Mouse (Mus musculus) stomach, embryonic 16.5 days (tissue): ENCODE measurements around the gene Unc50. TPM values are rescaled to one million over a fixed set of nuclear protein-coding genes. Genes with fewer than 3 reads are reported as not detected.

Experiments
- ATAC-seq: fragments of 200-750 bp; cut with Nextera tagmentation; 2 replicates; pipeline ENCODE4 v1.8.0; 2017; ENCODE audit warnings: moderate number of reproducible peaks, moderate TSS enrichment; ENCODE audit not compliant: insufficient read depth, low FRiP score
- H3K27ac ChIP-seq: fragments of 300-500 bp; sonication (generic); 2 replicates; pipeline ENCODE4 v1.5.1; 2014; ENCODE audit warnings: low read length
- H3K27me3 ChIP-seq: fragments of 300-500 bp; sonication (generic); 2 replicates; pipeline ENCODE4 v1.6.1; 2014; ENCODE audit warnings: low read length, control low read depth, mixed read lengths; ENCODE audit not compliant: control insufficient read depth, insufficient read depth
- H3K36me3 ChIP-seq: fragments of 300-500 bp; sonication (generic); 2 replicates; pipeline ENCODE4 v1.6.1; 2014; ENCODE audit warnings: low read length; ENCODE audit not compliant: control insufficient read depth, insufficient read depth
- H3K4me1 ChIP-seq: fragments of 300-500 bp; sonication (generic); 2 replicates; pipeline ENCODE4 v1.6.1; 2014; ENCODE audit warnings: low read length, control low read depth, mixed read lengths; ENCODE audit not compliant: control insufficient read depth, insufficient read depth
- H3K4me2 ChIP-seq: fragments of 300-500 bp; sonication (generic); 2 replicates; pipeline ENCODE4 v1.6.1; 2014; ENCODE audit warnings: low read depth, low read length, mixed read lengths
- H3K4me3 ChIP-seq: fragments of 300-500 bp; sonication (generic); replicated peaks from 2 replicates; pipeline ENCODE4 v1.5.1; 2014; ENCODE audit warnings: mild to moderate bottlenecking, low read length
- H3K9ac ChIP-seq: fragments of 300-500 bp; sonication (generic); 2 replicates; pipeline ENCODE4 v1.6.1; 2014; ENCODE audit warnings: low read length
- H3K9me3 ChIP-seq: fragments of 300-500 bp; sonication (generic); replicated peaks from 2 replicates; pipeline ENCODE4 v1.6.1; 2016; ENCODE audit warnings: low read length, control low read depth; ENCODE audit not compliant: control insufficient read depth
- WGBS: fragments of 180-500 bp; shearing (Covaris S2); extraction: QIAGEN DNeasy Blood & Tissue Kit; methylation state at CpG from one replicate; pipeline ENCODE4 v1.1.7; 2014; 5-methylcytosine and 5-hydroxymethylcytosine counted together
- polyA plus RNA-seq: library from polyadenylated mRNA; unstranded; fragments of >200 nt; fragmentation: Nextera tagmentation; extraction: Ambion mirVana; gene quantifications from 2 replicates; pipeline ENCODE4 v1.2.1, GENCODE M21; 2015

The Unc50 gene
- 123 and 131 TPM in 2 replicates for polyA plus RNA-seq

- peaks cover 17% of the 10 kb centered on the region for H3K36me3 ChIP-seq
- H3K4me2 ChIP-seq, result peak within 1 kb of the TSS; percentile 87
- H3K4me3 ChIP-seq, result peak within 1 kb of the TSS; percentile 69
- peak within 1 kb of the TSS; percentile 82 for H3K9ac ChIP-seq
- no peaks in the 10 kb centered on the region for H3K9me3 ChIP-seq
- peak; percentile 98 for ATAC-seq
- H3K4me1 ChIP-seq, result peaks cover 13% of the 10 kb centered on the region
- WGBS, result 2% methylated on average over 57 of the region's 57 CpGs
- no peaks in the 10 kb centered on the region for H3K27me3 ChIP-seq
- H3K27ac ChIP-seq, result peak within 1 kb of the TSS; percentile 68
Observed at GRCm38 (mm10) chr1:37429366-37430296, at the start of gene Unc50, which contains the start of gene Coa5. Gene Unc50 (plus strand): TSS chr1:37430139. Gene Coa5 (minus strand): TSS chr1:37430103.

GRCm38 (mm10) chr1:37380913-37381312 lies 49.0 kb upstream of the Unc50 start:
- H3K36me3 ChIP-seq, result 0 out of 2 replicates have a peak, but pooled peaks cover 4% of the 10 kb centered on the region
- H3K4me3 ChIP-seq, result no peak overlapping the region
- no peaks in the 10 kb centered on the region for H3K27me3 ChIP-seq
- no peak overlapping the region for H3K4me2 ChIP-seq
- no peak overlapping the region for H3K27ac ChIP-seq
- H3K4me1 ChIP-seq, result 0 out of 2 replicates have a peak, but pooled peaks cover 2% of the 10 kb centered on the region
- ATAC-seq, result no peak
- 76% methylated on average over 5 of the region's 5 CpGs for WGBS
- H3K9me3 ChIP-seq, result no peaks in the 10 kb centered on the region
- no peak overlapping the region for H3K9ac ChIP-seq

GRCm38 (mm10) chr1:37384304-37384703 lies 45.6 kb upstream of the Unc50 start:
- Histone ChIP-seq H3K4me3 (no peak overlapping the region), H3K9ac (peak overlapping the region; percentile 35; the same call in 1 of the 2 replicates), H3K4me2 (no peak overlapping the region), H3K27ac (peak overlapping the region; percentile 66), H3K4me1 (0 out of 2 replicates have a peak, but pooled peaks cover 2% of the 10 kb centered on the region), H3K9me3 (no peaks in the 10 kb centered on the region), H3K36me3 (0 out of 2 replicates have a peak, but pooled peaks cover 4% of the 10 kb centered on the region), H3K27me3 (no peaks in the 10 kb centered on the region)
- ATAC-seq, result peak; percentile 45; the same call in 1 of the 2 replicates
- 81% methylated on average over 3 of the region's 3 CpGs for WGBS

DNA sequence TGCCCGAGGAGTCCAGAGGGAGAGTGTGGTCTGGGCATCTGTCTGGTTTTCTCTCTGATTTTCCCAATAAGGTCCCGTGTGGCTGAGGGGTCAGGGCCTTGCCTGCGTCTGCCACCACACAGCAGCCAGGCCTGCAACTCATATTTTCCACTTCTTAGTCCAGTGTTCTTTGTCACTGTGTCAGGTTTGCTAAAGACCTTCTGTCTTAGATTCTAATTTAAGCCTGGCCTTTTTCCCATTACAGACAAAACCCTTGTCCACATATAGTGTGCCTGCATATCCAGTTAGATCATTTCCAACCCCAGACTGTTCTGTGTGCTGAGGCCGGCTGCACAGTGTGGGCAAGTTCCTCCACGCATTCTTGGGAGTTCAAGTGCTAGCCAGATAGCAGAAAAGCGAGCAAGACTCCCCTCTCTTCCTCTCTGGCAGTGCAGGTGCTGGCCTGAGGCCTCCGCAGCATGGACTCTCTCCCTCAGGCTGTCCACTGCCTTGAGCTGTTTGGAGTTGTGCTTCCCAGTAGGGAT lies 43.4 kb upstream of the Unc50 start:
- 71% methylated on average over 7 of the region's 7 CpGs for WGBS
- H3K4me2 ChIP-seq, result no peak overlapping the region
- H3K4me1 ChIP-seq, result 0 out of 2 replicates have a peak, but pooled peaks cover 2% of the 10 kb centered on the region
- ATAC-seq, result peak; percentile 74; the same call in 1 of the 2 replicates
- H3K27me3 ChIP-seq, result no peaks in the 10 kb centered on the region
- H3K9me3 ChIP-seq, result no peaks in the 10 kb centered on the region
- H3K36me3 ChIP-seq, result 0 out of 2 replicates have a peak, but pooled peaks cover 8% of the 10 kb centered on the region
- no peak overlapping the region for H3K9ac ChIP-seq
- no peak overlapping the region for H3K4me3 ChIP-seq
- H3K27ac ChIP-seq, result peak overlapping the region; percentile 30

DNA sequence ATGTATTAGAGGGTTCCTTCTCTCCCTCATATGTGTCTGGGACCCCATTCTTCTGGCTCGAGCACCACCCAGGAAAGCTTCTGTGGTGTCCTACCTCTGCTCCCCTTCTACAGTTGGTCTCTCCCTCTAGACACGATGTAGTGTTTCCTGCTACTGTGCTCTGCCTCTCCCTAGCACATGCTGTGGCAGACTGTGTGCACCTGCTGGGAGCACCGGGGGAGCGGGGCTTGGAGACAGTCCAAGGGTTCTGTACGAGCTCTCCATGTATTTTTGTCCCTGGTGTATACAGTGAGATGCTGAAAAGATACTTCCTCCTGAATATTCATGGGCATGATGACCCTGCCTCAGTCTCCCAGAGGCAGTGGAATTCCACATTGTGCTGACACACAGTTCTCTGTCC lies 36.8 kb upstream of the Unc50 start:
- ATAC-seq, result no peak
- no peak overlapping the region for H3K9ac ChIP-seq
- no peaks in the 10 kb centered on the region for H3K9me3 ChIP-seq
- no peak overlapping the region for H3K4me3 ChIP-seq
- H3K4me2 ChIP-seq, result no peak overlapping the region
- WGBS, result 72% methylated on average over 5 of the region's 5 CpGs
- H3K27ac ChIP-seq, result no peak overlapping the region
- H3K4me1 ChIP-seq, result no peaks in the 10 kb centered on the region
- no peaks in the 10 kb centered on the region for H3K27me3 ChIP-seq
- H3K36me3 ChIP-seq, result 0 out of 2 replicates have a peak, but pooled peaks cover 5% of the 10 kb centered on the region

DNA sequence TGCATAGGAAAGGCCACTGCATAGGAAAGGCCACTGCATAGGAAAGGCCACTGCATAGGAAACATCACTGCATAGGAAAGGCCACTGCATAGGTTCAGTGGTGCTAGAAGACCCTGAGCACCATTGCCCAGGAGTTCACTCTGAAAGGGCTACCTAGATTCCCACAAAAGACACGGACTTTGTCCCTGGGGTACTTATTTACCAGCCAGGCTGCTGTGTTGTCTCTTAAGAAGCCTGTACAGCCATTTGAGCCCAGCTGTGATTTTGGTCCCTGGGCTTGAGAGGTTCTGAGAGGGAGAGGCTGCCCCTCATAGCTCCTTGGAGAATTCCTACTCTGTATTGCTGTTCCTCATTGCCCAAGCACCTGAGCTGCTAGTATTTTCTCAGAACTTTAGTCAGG lies 33.5 kb upstream of the Unc50 start:
- peaks cover 13% of the 10 kb centered on the region for H3K4me1 ChIP-seq
- WGBS, result 71% methylated on average over 1 of the region's 1 CpGs
- H3K4me2 ChIP-seq, result no peak overlapping the region
- no peaks in the 10 kb centered on the region for H3K27me3 ChIP-seq
- no peak overlapping the region for H3K9ac ChIP-seq
- no peaks in the 10 kb centered on the region for H3K36me3 ChIP-seq
- H3K27ac ChIP-seq, result no peak overlapping the region
- no peak overlapping the region for H3K4me3 ChIP-seq
- no peaks in the 10 kb centered on the region for H3K9me3 ChIP-seq
- no peak for ATAC-seq

DNA sequence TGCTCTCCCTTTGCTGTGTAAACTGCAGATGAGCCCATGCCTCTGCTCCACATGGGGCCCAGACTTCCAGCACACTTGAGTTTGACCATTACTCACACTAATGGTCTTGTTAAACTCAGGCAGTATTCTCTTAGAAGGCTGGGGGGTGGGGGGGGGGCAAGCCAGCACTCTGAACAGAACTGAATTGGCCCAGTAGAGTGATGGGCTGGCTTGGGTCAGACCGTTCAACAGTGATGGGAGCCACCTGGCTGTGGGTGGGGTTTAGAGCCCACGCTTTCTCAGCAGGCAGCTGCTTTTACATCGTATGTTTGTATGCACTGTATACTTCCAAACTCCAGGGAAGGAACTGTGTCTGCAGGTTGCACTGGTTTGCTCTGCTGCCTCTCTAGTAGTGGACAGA lies 31.0 kb upstream of the Unc50 start:
- Histone ChIP-seq H3K4me3 (no peak overlapping the region), H3K36me3 (no peaks in the 10 kb centered on the region), H3K9me3 (no peaks in the 10 kb centered on the region), H3K9ac (no peak overlapping the region), H3K27me3 (no peaks in the 10 kb centered on the region), H3K27ac (peak overlapping the region; percentile 35; the same call in 1 of the 2 replicates), H3K4me2 (no peak overlapping the region), H3K4me1 (peaks cover 13% of the 10 kb centered on the region)
- ATAC-seq, result peak; percentile 85
- 28% methylated on average over 3 of the region's 3 CpGs for WGBS

- 53% methylated on average over 8 of the region's 8 CpGs for WGBS
- no peak for ATAC-seq
- peaks cover 13% of the 10 kb centered on the region for H3K4me1 ChIP-seq
- H3K27me3 ChIP-seq, result no peaks in the 10 kb centered on the region
- H3K4me2 ChIP-seq, result no peak overlapping the region
- no peaks in the 10 kb centered on the region for H3K36me3 ChIP-seq
- H3K27ac ChIP-seq, result peak overlapping the region; percentile 35; the same call in 1 of the 2 replicates
- H3K4me3 ChIP-seq, result no peak overlapping the region
- no peaks in the 10 kb centered on the region for H3K9me3 ChIP-seq
- no peak overlapping the region for H3K9ac ChIP-seq
Observed at GRCm38 (mm10) chr1:37399734-37400133, 30.2 kb upstream of the Unc50 start.

GRCm38 (mm10) chr1:37401687-37402086 lies 28.3 kb upstream of the Unc50 start:
- 60% methylated on average over 4 of the region's 4 CpGs for WGBS
- H3K9me3 ChIP-seq, result no peaks in the 10 kb centered on the region
- no peak for ATAC-seq
- H3K9ac ChIP-seq, result no peak overlapping the region
- no peak overlapping the region for H3K27ac ChIP-seq
- no peaks in the 10 kb centered on the region for H3K36me3 ChIP-seq
- peaks cover 13% of the 10 kb centered on the region for H3K4me1 ChIP-seq
- no peaks in the 10 kb centered on the region for H3K27me3 ChIP-seq
- H3K4me3 ChIP-seq, result no peak overlapping the region
- no peak overlapping the region for H3K4me2 ChIP-seq
